Comparison of ENCODE assay signal across 8 mouse cellular contexts in the genomic region with DNA sequence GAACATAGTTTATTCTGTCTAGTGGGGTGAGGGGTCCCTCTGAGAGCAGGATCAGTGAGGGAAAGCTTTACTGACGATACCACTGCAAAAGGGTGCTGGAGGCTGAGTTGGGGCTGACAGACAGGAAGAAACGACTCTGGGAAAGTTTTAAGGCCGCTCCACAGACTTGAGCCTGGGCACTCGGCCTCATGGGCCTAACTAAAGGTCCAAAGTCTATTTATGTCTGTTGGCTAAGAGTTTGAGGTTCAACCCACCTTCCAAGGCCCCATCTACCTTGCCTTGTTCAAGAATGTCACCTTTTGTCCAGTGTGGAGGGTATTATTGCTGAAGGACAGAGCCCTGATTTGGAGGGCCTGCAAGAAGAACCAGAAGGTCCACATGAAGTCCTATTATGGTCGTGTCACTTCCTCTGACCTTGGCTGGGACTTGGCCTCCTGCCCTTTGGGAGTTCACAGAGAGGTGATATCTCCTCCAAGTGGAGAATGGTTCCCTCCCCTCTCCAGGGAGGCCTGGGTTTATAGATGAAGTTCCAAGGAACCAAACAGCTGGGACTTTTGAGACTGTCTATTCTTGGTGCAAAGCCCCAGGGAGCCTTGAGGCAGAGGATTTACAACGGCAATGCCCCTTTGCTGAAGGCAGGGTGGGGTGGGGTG. TPM values are rescaled to one million over a fixed set of nuclear protein-coding genes. Genes with fewer than 3 reads are reported as not detected.
A peak's percentile ranks its signal among the peaks of the same experiment; 100 is the strongest.
DNase-seq lines count a peak whose midpoint lies in the region; ATAC-seq and TF ChIP-seq lines count a peak whose summit lies in the region.

No protein-coding gene starts in this region.

- H3K9me3 ChIP-seq in hindbrain, embryonic 12.5 days (replicated peaks): no peaks in the 10 kb centered on the region
- no peaks in the 10 kb centered on the region for H3K9me3 ChIP-seq in midbrain, embryonic 15.5 days

- H3K9ac ChIP-seq in liver, adult 2 months (ENCODE audit: low read depth, low read length): 0 out of 2 replicates have a peak overlapping the region, but pooled peaks have one; percentile 1
- no peak overlapping the region for H3K9ac ChIP-seq in hindbrain, embryonic 12.5 days
- no peak overlapping the region for H3K9ac ChIP-seq in midbrain, embryonic 15.5 days

- H3K79me2 ChIP-seq in liver, adult 2 months (ENCODE audit: control insufficient read depth, insufficient read depth, low read length): no peaks in the 10 kb centered on the region

- no peak overlapping the region for H3K4me3 ChIP-seq in liver, adult 2 months (ENCODE audit: insufficient read depth, low read depth, low read length)
- no peak overlapping the region for H3K4me3 ChIP-seq in testis, adult 2 months (ENCODE audit: control insufficient read depth, low read depth, low read length)
- H3K4me3 ChIP-seq in hindbrain, embryonic 12.5 days: no peak overlapping the region
- H3K4me3 ChIP-seq in midbrain, embryonic 15.5 days: no peak overlapping the region

- 31% methylated on average over 6 of the region's 6 CpGs for WGBS in liver, adult 2 months
- 74% methylated on average over 6 of the region's 6 CpGs for WGBS in hindbrain, embryonic 12.5 days
- 75% methylated on average over 6 of the region's 6 CpGs for WGBS in midbrain, embryonic 15.5 days

- ATAC-seq in hindbrain, embryonic 12.5 days (ENCODE audit: low FRiP score): no peak
- ATAC-seq in midbrain, embryonic 15.5 days (replicated peaks): no peak

- intact Hi-C loops in heart, postnatal 14 days (cut with DNase I): no loop called here

- H3K27me3 ChIP-seq in liver, adult 2 months (ENCODE audit: control insufficient read depth, insufficient read depth, low read length): no peaks in the 10 kb centered on the region
- no peaks in the 10 kb centered on the region for H3K27me3 ChIP-seq in testis, adult 2 months (ENCODE audit: control insufficient read depth, insufficient read depth, low read length)
- no peaks in the 10 kb centered on the region for H3K27me3 ChIP-seq in hindbrain, embryonic 12.5 days
- H3K27me3 ChIP-seq in midbrain, embryonic 15.5 days (replicated peaks): no peaks in the 10 kb centered on the region

- H3K36me3 ChIP-seq in liver, adult 2 months (ENCODE audit: control insufficient read depth, insufficient read depth, low read length): no peaks in the 10 kb centered on the region
- no peaks in the 10 kb centered on the region for H3K36me3 ChIP-seq in testis, adult 2 months (ENCODE audit: control insufficient read depth, insufficient read depth, low read length)
- H3K36me3 ChIP-seq in hindbrain, embryonic 12.5 days: no peaks in the 10 kb centered on the region
- H3K36me3 ChIP-seq in midbrain, embryonic 15.5 days (replicated peaks): no peaks in the 10 kb centered on the region

- no peak for TF ChIP-seq POLR2A in liver, adult 2 months (IDR thresholded peaks at IDR 0.05; ENCODE audit: extremely low read depth, insufficient read depth, low read length)
- TF ChIP-seq POLR2A in testis, adult 2 months (IDR thresholded peaks at IDR 0.05; ENCODE audit: control insufficient read depth, low read depth, low read length): no peak

- TF ChIP-seq CTCF in liver, adult 2 months (IDR thresholded peaks at IDR 0.05; ENCODE audit: low read depth, low read length): no peak
- TF ChIP-seq CTCF in testis, adult 2 months (IDR thresholded peaks at IDR 0.05; ENCODE audit: control insufficient read depth, insufficient read depth, insufficient replicate concordance, low read depth, low read length): no peak

- H3K4me1 ChIP-seq in liver, adult 2 months (ENCODE audit: control insufficient read depth, insufficient read depth, low read length): peaks cover 23% of the 10 kb centered on the region
- peaks cover 10% of the 10 kb centered on the region for H3K4me1 ChIP-seq in testis, adult 2 months (ENCODE audit: control insufficient read depth, insufficient read depth, low read length)
- H3K4me1 ChIP-seq in hindbrain, embryonic 12.5 days: peaks cover 9% of the 10 kb centered on the region
- H3K4me1 ChIP-seq in midbrain, embryonic 15.5 days: 0 out of 2 replicates have a peak, but pooled peaks cover 8% of the 10 kb centered on the region

- peak overlapping the region; percentile 61 for H3K27ac ChIP-seq in liver, adult 2 months (replicated peaks; ENCODE audit: insufficient read depth, low read depth, low read length)
- H3K27ac ChIP-seq in testis, adult 2 months (ENCODE audit: control insufficient read depth, insufficient read depth, low read depth, low read length): peak overlapping the region; percentile 37; the same call in 1 of the 2 replicates
- H3K27ac ChIP-seq in hindbrain, embryonic 12.5 days: no peak overlapping the region
- no peak overlapping the region for H3K27ac ChIP-seq in midbrain, embryonic 15.5 days

- DNase-seq in liver, adult 2 months (ENCODE audit: extremely low read depth, low read depth, low spot score): peak; percentile 76
- DNase-seq in liver: no peak
- DNase-seq in heart, postnatal 14 days: peak; percentile 87 to 93
- DNase-seq in lung, adult 18-20 months: peak; percentile 81 to 88
- DNase-seq in cerebellum, adult 18-20 months: no peak

- no peak overlapping the region for H3K4me2 ChIP-seq in hindbrain, embryonic 12.5 days (replicated peaks)
- no peak overlapping the region for H3K4me2 ChIP-seq in midbrain, embryonic 15.5 days

RNA-seq across cellular contexts. Expression of gene Dhrs3, which starts 55.2 kb away (rescaled TPM):
- 85.5 and 109 TPM in 2 replicates for total RNA-seq in liver, adult 2 months (2014; rRNA removed)
- 225 and 231 TPM in 2 replicates for polyA plus RNA-seq in liver, adult 2 months (2012; rRNA removed)
- 100 to 1,000 TPM; 102 to 105 TPM for total RNA-seq in heart, postnatal 14 days (2021)
- 8.9 and 10.4 TPM in 2 replicates for polyA plus RNA-seq in testis, adult 2 months (2012; rRNA removed)
- 26.6 and 31.8 TPM in 2 replicates for polyA plus RNA-seq in hindbrain, embryonic 12.5 days (2016; fragmentation: Nextera tagmentation; extraction: Ambion mirVana)
- polyA plus RNA-seq in midbrain, embryonic 15.5 days (2015; fragmentation: Nextera tagmentation; extraction: Ambion mirVana): 35.6 and 41.3 TPM in 2 replicates

Comparison
In these comparisons a context has a peak if more than half of its experiments do, and no peak if none do; other contexts are left out.
1. DNase-seq: peak in liver, adult 2 months (single experiment), heart, postnatal 14 days (2 of 2) and lung, adult 18-20 months (2 of 2); none in liver (single experiment) and cerebellum, adult 18-20 months (0 of 2).
2. H3K27ac ChIP-seq: peak in liver, adult 2 months (single experiment) and testis, adult 2 months (single experiment); none in hindbrain, embryonic 12.5 days (single experiment) and midbrain, embryonic 15.5 days (single experiment).